Mouse (Mus musculus): ENCODE results near the gene Tcp11.

- no peak for TF ChIP-seq CTCF (IDR thresholded peaks at IDR 0.05; ENCODE audit: low read depth)
- TF ChIP-seq EP300 (IDR thresholded peaks at IDR 0.05; ENCODE audit: low read depth): no peak
These were observed 54.1 kb downstream of the Tcp11 start for GRCm38 (mm10) chr17:28026111-28026872.

Measured in heart, postnatal 0 days (tissue).